Mouse (Mus musculus): ENCODE data around the gene Specc1l. TPM values are rescaled to one million over a fixed set of nuclear protein-coding genes. Genes with fewer than 3 reads are reported as not detected.

The Specc1l gene
- polyA plus RNA-seq, 1 experiment = 31.6 TPM

- Histone ChIP-seq H3K36me3 (ENCODE audit: control insufficient read depth, insufficient read depth, low read length) (0 out of 2 replicates have a peak, but pooled peaks cover 6% of the 10 kb centered on the region), H3K4me1 (replicated peaks; ENCODE audit: control insufficient read depth, insufficient read depth, low read length) (peaks cover 9% of the 10 kb centered on the region), H3K27ac (ENCODE audit: control insufficient read depth, insufficient read depth, low read length) (no peak overlapping the region), H3K27me3 (ENCODE audit: control insufficient read depth, insufficient read depth, low read length) (no peaks in the 10 kb centered on the region), H3K4me3 (ENCODE audit: control insufficient read depth, insufficient read depth, low read length) (no peak overlapping the region)
- 42% methylated on average over 3 of the region's 3 CpGs for WGBS
- no peak for DNase-seq
- TF ChIP-seq CTCF (IDR thresholded peaks at IDR 0.05; ENCODE audit: borderline replicate concordance, control insufficient read depth, extremely low read depth, insufficient read depth, low read length, poor library complexity) = no peak
- no peak for TF ChIP-seq POLR2A (IDR thresholded peaks at IDR 0.05; ENCODE audit: control insufficient read depth, extremely low read depth, insufficient read depth, low read length, poor library complexity)
Measured at GRCm38 (mm10) chr10:75293288-75293687, 81.4 kb downstream of the Specc1l start.

- Histone ChIP-seq H3K36me3 (ENCODE audit: control insufficient read depth, insufficient read depth, low read length) (0 out of 2 replicates have a peak, but pooled peaks cover 6% of the 10 kb centered on the region), H3K27me3 (ENCODE audit: control insufficient read depth, insufficient read depth, low read length) (no peaks in the 10 kb centered on the region), H3K27ac (ENCODE audit: control insufficient read depth, insufficient read depth, low read length) (peak overlapping the region; percentile 69; the same call in 1 of the 2 replicates), H3K4me1 (replicated peaks; ENCODE audit: control insufficient read depth, insufficient read depth, low read length) (peaks cover 9% of the 10 kb centered on the region), H3K4me3 (ENCODE audit: control insufficient read depth, insufficient read depth, low read length) (no peak overlapping the region)
- TF ChIP-seq POLR2A (IDR thresholded peaks at IDR 0.05; ENCODE audit: control insufficient read depth, extremely low read depth, insufficient read depth, low read length, poor library complexity) (no peak), CTCF (IDR thresholded peaks at IDR 0.05; ENCODE audit: borderline replicate concordance, control insufficient read depth, extremely low read depth, insufficient read depth, low read length, poor library complexity) (no peak)
- no peak for DNase-seq
- WGBS = 38% methylated on average over 4 of the region's 4 CpGs
Measured at GRCm38 (mm10) chr10:75294362-75294761, 82.5 kb downstream of the Specc1l start.

GRCm38 (mm10) chr10:75294926-75295325 is 83.1 kb downstream of the Specc1l start:
- H3K27me3 ChIP-seq (ENCODE audit: control insufficient read depth, insufficient read depth, low read length) = no peaks in the 10 kb centered on the region
- peak overlapping the region; percentile 44; the same call in 1 of the 2 replicates for H3K27ac ChIP-seq (ENCODE audit: control insufficient read depth, insufficient read depth, low read length)
- no peak for TF ChIP-seq CTCF (IDR thresholded peaks at IDR 0.05; ENCODE audit: borderline replicate concordance, control insufficient read depth, extremely low read depth, insufficient read depth, low read length, poor library complexity)
- TF ChIP-seq POLR2A (IDR thresholded peaks at IDR 0.05; ENCODE audit: control insufficient read depth, extremely low read depth, insufficient read depth, low read length, poor library complexity) = no peak
- no peak overlapping the region for H3K4me3 ChIP-seq (ENCODE audit: control insufficient read depth, insufficient read depth, low read length)
- 12% methylated on average over 4 of the region's 4 CpGs for WGBS
- H3K4me1 ChIP-seq (replicated peaks; ENCODE audit: control insufficient read depth, insufficient read depth, low read length) = peaks cover 9% of the 10 kb centered on the region
- H3K36me3 ChIP-seq (ENCODE audit: control insufficient read depth, insufficient read depth, low read length) = 0 out of 2 replicates have a peak, but pooled peaks cover 6% of the 10 kb centered on the region
- no peak for DNase-seq

- 89% methylated on average over 5 of the region's 5 CpGs for WGBS
- no peak overlapping the region for H3K27ac ChIP-seq (ENCODE audit: control insufficient read depth, insufficient read depth, low read length)
- no peaks in the 10 kb centered on the region for H3K27me3 ChIP-seq (ENCODE audit: control insufficient read depth, insufficient read depth, low read length)
- H3K4me1 ChIP-seq (replicated peaks; ENCODE audit: control insufficient read depth, insufficient read depth, low read length) = peaks cover 27% of the 10 kb centered on the region
- TF ChIP-seq POLR2A (IDR thresholded peaks at IDR 0.05; ENCODE audit: control insufficient read depth, extremely low read depth, insufficient read depth, low read length, poor library complexity) (no peak), CTCF (IDR thresholded peaks at IDR 0.05; ENCODE audit: borderline replicate concordance, control insufficient read depth, extremely low read depth, insufficient read depth, low read length, poor library complexity) (no peak)
- no peak overlapping the region for H3K4me3 ChIP-seq (ENCODE audit: control insufficient read depth, insufficient read depth, low read length)
- no peak for DNase-seq
- H3K36me3 ChIP-seq (ENCODE audit: control insufficient read depth, insufficient read depth, low read length) = 0 out of 2 replicates have a peak, but pooled peaks cover 3% of the 10 kb centered on the region
Measured at GRCm38 (mm10) chr10:75298608-75299007, 86.7 kb downstream of the Specc1l start.

GRCm38 (mm10) chr10:75299785-75300418 is 88.0 kb downstream of the Specc1l start:
- Histone ChIP-seq H3K27me3 (ENCODE audit: control insufficient read depth, insufficient read depth, low read length) (no peaks in the 10 kb centered on the region), H3K36me3 (ENCODE audit: control insufficient read depth, insufficient read depth, low read length) (0 out of 2 replicates have a peak, but pooled peaks cover 3% of the 10 kb centered on the region), H3K4me1 (replicated peaks; ENCODE audit: control insufficient read depth, insufficient read depth, low read length) (peaks cover 32% of the 10 kb centered on the region), H3K27ac (ENCODE audit: control insufficient read depth, insufficient read depth, low read length) (no peak overlapping the region), H3K4me3 (ENCODE audit: control insufficient read depth, insufficient read depth, low read length) (no peak overlapping the region)
- no peak for DNase-seq
- TF ChIP-seq CTCF (IDR thresholded peaks at IDR 0.05; ENCODE audit: borderline replicate concordance, control insufficient read depth, extremely low read depth, insufficient read depth, low read length, poor library complexity) = no peak
- no peak for TF ChIP-seq POLR2A (IDR thresholded peaks at IDR 0.05; ENCODE audit: control insufficient read depth, extremely low read depth, insufficient read depth, low read length, poor library complexity)
- WGBS = 27% methylated on average over 5 of the region's 5 CpGs

- no peak overlapping the region for H3K27ac ChIP-seq (ENCODE audit: control insufficient read depth, insufficient read depth, low read length)
- H3K36me3 ChIP-seq (ENCODE audit: control insufficient read depth, insufficient read depth, low read length) = 0 out of 2 replicates have a peak, but pooled peaks cover 2% of the 10 kb centered on the region
- 77% methylated on average over 12 of the region's 12 CpGs for WGBS
- TF ChIP-seq CTCF (IDR thresholded peaks at IDR 0.05; ENCODE audit: borderline replicate concordance, control insufficient read depth, extremely low read depth, insufficient read depth, low read length, poor library complexity) = no peak
- no peak for DNase-seq
- H3K4me1 ChIP-seq (replicated peaks; ENCODE audit: control insufficient read depth, insufficient read depth, low read length) = peaks cover 29% of the 10 kb centered on the region
- no peaks in the 10 kb centered on the region for H3K27me3 ChIP-seq (ENCODE audit: control insufficient read depth, insufficient read depth, low read length)
- H3K4me3 ChIP-seq (ENCODE audit: control insufficient read depth, insufficient read depth, low read length) = no peak overlapping the region
Measured at GRCm38 (mm10) chr10:75301195-75301806, 89.4 kb downstream of the Specc1l start.
